8 mouse cellular contexts compared by ENCODE assay signal in the genomic region with DNA sequence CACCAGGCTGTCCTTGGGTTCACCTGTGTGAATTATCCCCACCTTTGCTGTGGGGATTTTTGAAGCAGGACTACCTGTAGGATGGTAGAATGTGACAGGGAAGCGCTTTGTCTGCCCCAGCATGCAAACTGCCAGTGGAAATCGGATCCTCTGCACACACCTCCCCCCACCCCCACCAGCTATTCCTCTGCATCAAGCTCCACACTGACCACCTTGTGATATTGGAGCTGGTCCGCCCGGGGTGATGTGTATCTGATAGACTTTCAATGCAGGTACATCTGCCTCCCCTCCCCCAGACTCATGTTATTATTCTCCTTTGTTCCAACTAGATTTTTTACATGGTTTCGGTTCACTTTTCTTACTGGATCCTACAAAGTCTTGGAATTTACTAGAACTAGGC. TPM values are rescaled to one million over a fixed set of nuclear protein-coding genes. Genes with fewer than 3 reads are reported as not detected.
DNase-seq lines count a peak whose midpoint lies in the region; ATAC-seq and TF ChIP-seq lines count a peak whose summit lies in the region.

No protein-coding gene starts in this region.

- no peaks in the 10 kb centered on the region for H3K36me3 ChIP-seq in heart, embryonic 13.5 days
- H3K36me3 ChIP-seq in forebrain, postnatal 0 days (ENCODE audit: insufficient read depth), result no peaks in the 10 kb centered on the region
- no peaks in the 10 kb centered on the region for H3K36me3 ChIP-seq in midbrain, embryonic 10.5 days

- TF ChIP-seq CTCF in forebrain, postnatal 0 days (IDR thresholded peaks at IDR 0.05; ENCODE audit: low read depth), result no peak

- peak overlapping the region; percentile 89 for H3K27ac ChIP-seq in heart, embryonic 13.5 days (replicated peaks)
- H3K27ac ChIP-seq in forebrain, postnatal 0 days (ENCODE audit: low read depth, low read length), result 0 out of 2 replicates have a peak overlapping the region, but pooled peaks have one; percentile 22
- peak overlapping the region; percentile 83 for H3K27ac ChIP-seq in midbrain, embryonic 10.5 days (replicated peaks)

- H3K4me3 ChIP-seq in heart, embryonic 13.5 days, result peak overlapping the region; percentile 12
- no peak overlapping the region for H3K4me3 ChIP-seq in forebrain, postnatal 0 days (ENCODE audit: low read depth, low read length)
- peak overlapping the region; percentile 38 for H3K4me3 ChIP-seq in midbrain, embryonic 10.5 days

- ATAC-seq in heart, embryonic 13.5 days (ENCODE audit: extremely low read depth, insufficient number of reproducible peaks, low FRiP score, low TSS enrichment), result no peak
- ATAC-seq in forebrain, postnatal 0 days, result peak; percentile 8; the same call in 1 of the 2 replicates

- no peak for DNase-seq in heart, adult 9 months (ENCODE audit: low spot score in 2 of 2)
- DNase-seq in embryo, embryonic 10.5 days (ENCODE audit: low spot score), result peak; percentile 57
- DNase-seq in forebrain, postnatal 0 days, result no peak
- no peak for DNase-seq in midbrain, embryonic 10.5 days (ENCODE audit: low spot score)
- no peak for DNase-seq in thymus, postnatal 10 days (ENCODE audit: low spot score in 2 of 2)
- DNase-seq in urinary bladder, adult 18-20 months (ENCODE audit: low spot score in 2 of 2), result no peak
- no peak for DNase-seq in kidney, postnatal 36 days

- H3K9ac ChIP-seq in heart, embryonic 13.5 days, result peak overlapping the region; percentile 72
- 0 out of 2 replicates have a peak overlapping the region, but pooled peaks have one; percentile 23 for H3K9ac ChIP-seq in forebrain, postnatal 0 days

- no peaks in the 10 kb centered on the region for H3K27me3 ChIP-seq in heart, embryonic 13.5 days (replicated peaks)
- H3K27me3 ChIP-seq in forebrain, postnatal 0 days (ENCODE audit: insufficient read depth, low read length), result no peaks in the 10 kb centered on the region
- peaks cover 6% of the 10 kb centered on the region; the same call in 1 of the 2 replicates for H3K27me3 ChIP-seq in midbrain, embryonic 10.5 days (ENCODE audit: low read depth, poor library complexity, severe bottlenecking)

- H3K4me2 ChIP-seq in heart, embryonic 13.5 days, result peak overlapping the region; percentile 55
- no peak overlapping the region for H3K4me2 ChIP-seq in forebrain, postnatal 0 days (ENCODE audit: low read depth)

- no peaks in the 10 kb centered on the region for H3K9me3 ChIP-seq in heart, embryonic 13.5 days
- no peaks in the 10 kb centered on the region for H3K9me3 ChIP-seq in forebrain, postnatal 0 days (ENCODE audit: low read length)
- no peaks in the 10 kb centered on the region for H3K9me3 ChIP-seq in midbrain, embryonic 10.5 days (replicated peaks)

- 43% methylated on average over 5 of the region's 5 CpGs for WGBS in heart, embryonic 13.5 days
- 46% methylated on average over 5 of the region's 5 CpGs for WGBS in forebrain, postnatal 0 days
- 41% methylated on average over 5 of the region's 5 CpGs for WGBS in midbrain, embryonic 10.5 days

- H3K4me1 ChIP-seq in heart, embryonic 13.5 days, result peaks cover 96% of the 10 kb centered on the region
- H3K4me1 ChIP-seq in forebrain, postnatal 0 days (ENCODE audit: insufficient read depth), result peaks cover 25% of the 10 kb centered on the region
- peaks cover 93% of the 10 kb centered on the region for H3K4me1 ChIP-seq in midbrain, embryonic 10.5 days

RNA-seq across cellular contexts. Expression of a gene that starts 21.8 kb away (rescaled TPM):
- polyA plus RNA-seq in heart, embryonic 13.5 days (2015; fragmentation: Nextera tagmentation; extraction: Ambion mirVana), result 19.2 and 19.6 TPM in 2 replicates
- total RNA-seq in forebrain, postnatal 0 days (2014; rRNA removed), result 29.0 and 29.6 TPM in 2 replicates
- polyA plus RNA-seq in forebrain, postnatal 0 days (2015; fragmentation: Nextera tagmentation; extraction: Ambion mirVana), result 17.4 and 18.9 TPM in 2 replicates
- polyA plus RNA-seq in midbrain, embryonic 10.5 days (2016; fragmentation: Nextera tagmentation; extraction: Ambion mirVana), result 23.8 and 25.1 TPM in 2 replicates

Comparison
In these comparisons a context has a peak if more than half of its experiments do, and no peak if none do; other contexts are left out.
1. H3K27ac ChIP-seq: peak in every context shown above with its lines; median percentile 89 in heart, embryonic 13.5 days; 83 in midbrain, embryonic 10.5 days; 22 in forebrain, postnatal 0 days.